Comparison of ENCODE assay signal across 16 mouse cellular contexts in genomic region chr15:12405592-12405991, GRCm38 (mm10).
"Had no signal": no experiment of that assay in that cellular context is flagged by ENCODE, and none has a peak within 500 bp of the region (broad histone marks: within the 10 kb centered on the region; RNA-seq: fewer than 3 reads in every experiment).

No protein-coding gene starts in this region.

- H3K9me3 ChIP-seq: neural tube, embryonic 13.5 days; neural tube, embryonic 15.5 days; stomach, embryonic 15.5 days had no signal

- H3K27ac ChIP-seq: neural tube, embryonic 13.5 days; neural tube, embryonic 15.5 days; stomach, embryonic 15.5 days; stomach, postnatal 0 days had no signal

- H3K4me3 ChIP-seq: neural tube, embryonic 13.5 days; neural tube, embryonic 15.5 days; stomach, embryonic 15.5 days had no signal

- H3K27me3 ChIP-seq: neural tube, embryonic 13.5 days; neural tube, embryonic 15.5 days; stomach, embryonic 15.5 days had no signal

- H3K4me1 ChIP-seq: neural tube, embryonic 13.5 days; neural tube, embryonic 15.5 days; stomach, embryonic 15.5 days had no signal

- DNase-seq: retina, postnatal 1 day; right cerebral cortex, adult 18-20 months; right cerebral cortex, postnatal 14 days; right cerebral cortex, postnatal 25 days; right cerebral cortex, postnatal 4 days; spleen, adult 18-20 months; thymus, adult 18-20 months; thymus, adult 2 months; thymus, postnatal 14 days; thymus, postnatal 25 days; thymus, postnatal 36 days; thymus, postnatal 4 days had no signal

- H3K9ac ChIP-seq: neural tube, embryonic 13.5 days; neural tube, embryonic 15.5 days; stomach, embryonic 15.5 days had no signal

- H3K4me2 ChIP-seq: neural tube, embryonic 13.5 days; neural tube, embryonic 15.5 days; stomach, embryonic 15.5 days had no signal

- H3K36me3 ChIP-seq: neural tube, embryonic 13.5 days had no signal
